Mouse (Mus musculus) CD4-positive, CD25-positive, alpha-beta regulatory T cell, adult 4 months (primary cell): ENCODE measurements around the gene Tspan10. TPM values are rescaled to one million over a fixed set of nuclear protein-coding genes. Genes with fewer than 3 reads are reported as not detected.
"Not testable (repeated sequence)": the region's sequence is repeated elsewhere in the genome, so short reads cannot be mapped to it uniquely, and the experiment has no call there.

Source experiments
- ATAC-seq: one replicate; pipeline ENCODE4 v1.8.0; 2017
- polyA plus RNA-seq, 2 experiments: library from polyadenylated mRNA; unstranded; fragments of 100-300 nt; shearing (Covaris generic); gene quantifications; one replicate each; pipeline ENCODE4 v1.2.1; 2017

Tspan10 gene
- not detected for polyA plus RNA-seq

DNA sequence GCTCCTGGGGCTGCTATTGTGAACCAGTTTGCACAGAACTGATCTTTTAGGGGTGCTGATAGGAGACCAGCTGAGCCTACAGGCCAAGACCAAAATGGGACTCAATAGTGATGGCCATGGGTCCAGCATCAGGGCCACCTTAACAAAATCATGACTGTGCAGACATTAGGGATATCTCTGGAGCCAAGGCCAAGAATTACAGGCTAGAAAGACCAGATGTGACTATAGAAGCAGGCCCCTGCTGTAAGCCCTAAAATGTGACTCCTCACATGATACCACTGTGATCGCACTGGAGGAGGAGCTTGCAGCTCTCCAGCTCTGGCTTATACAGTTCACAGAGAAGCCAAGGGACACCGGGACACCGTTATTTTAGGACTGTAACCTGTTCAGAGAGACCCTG is at the start of gene Tspan10:
Tspan10 (plus strand) TSS at position 301 of the 400 bp plus-strand sequence.
- no peak for ATAC-seq

DNA sequence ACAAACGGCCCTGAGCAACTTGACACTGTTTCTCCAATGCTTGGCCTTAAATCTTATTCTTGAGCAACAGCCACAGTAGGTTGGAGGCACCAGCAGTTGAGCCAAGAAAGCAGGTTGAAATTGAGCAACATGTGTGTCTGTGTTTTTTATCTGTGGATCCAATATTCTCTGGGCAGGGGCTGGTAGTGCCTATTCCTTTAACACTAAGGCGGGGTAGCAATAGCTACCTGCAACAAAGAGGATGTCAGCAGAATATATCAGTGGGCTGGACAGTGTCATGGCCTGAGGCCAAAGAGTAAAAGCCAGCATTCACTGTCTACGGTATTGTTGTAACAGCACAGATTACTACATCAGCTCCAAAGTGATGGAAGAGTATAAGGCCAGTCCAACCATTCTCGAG is 46.8 kb upstream of the Tspan10 start:
- no peak for ATAC-seq

DNA sequence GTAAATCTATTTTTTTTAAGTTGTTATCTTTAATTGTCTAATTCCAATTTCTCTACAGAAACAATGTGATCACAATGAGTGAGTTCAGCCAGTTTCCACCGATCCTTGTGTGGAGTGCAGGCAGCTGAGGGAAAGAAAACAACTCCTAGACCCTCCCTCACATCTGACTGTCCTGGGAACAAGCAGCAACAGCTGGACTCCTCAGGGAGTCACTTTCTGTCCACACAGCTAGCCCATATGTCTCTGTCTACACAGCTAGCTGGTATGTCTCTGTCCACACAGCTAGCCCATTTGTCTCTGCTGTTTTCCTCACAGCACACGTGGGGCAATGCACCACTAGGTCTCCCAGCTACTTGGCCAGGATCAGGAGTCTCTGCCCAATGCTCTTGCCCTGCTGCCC is 44.8 kb upstream of the Tspan10 start:
- no peak for ATAC-seq

DNA sequence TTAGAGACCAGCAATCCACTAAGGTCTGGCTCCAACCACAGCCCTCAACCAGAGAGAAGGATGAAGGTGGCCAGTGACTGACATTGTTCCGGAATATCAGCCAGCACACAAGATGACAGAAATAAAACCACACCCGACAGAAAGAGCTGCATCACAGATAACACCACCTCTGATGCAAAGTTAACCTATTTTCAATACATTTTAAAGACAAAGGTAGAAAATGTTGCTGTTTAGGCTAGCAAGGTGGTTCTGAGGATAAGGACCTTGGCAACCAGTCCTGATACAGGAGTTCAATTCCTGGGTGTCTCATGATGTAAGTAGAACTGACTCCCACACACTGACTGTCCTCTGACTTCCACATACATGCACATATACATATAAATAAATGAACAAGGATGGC is 43.1 kb upstream of the Tspan10 start:
- ATAC-seq, result no peak

DNA sequence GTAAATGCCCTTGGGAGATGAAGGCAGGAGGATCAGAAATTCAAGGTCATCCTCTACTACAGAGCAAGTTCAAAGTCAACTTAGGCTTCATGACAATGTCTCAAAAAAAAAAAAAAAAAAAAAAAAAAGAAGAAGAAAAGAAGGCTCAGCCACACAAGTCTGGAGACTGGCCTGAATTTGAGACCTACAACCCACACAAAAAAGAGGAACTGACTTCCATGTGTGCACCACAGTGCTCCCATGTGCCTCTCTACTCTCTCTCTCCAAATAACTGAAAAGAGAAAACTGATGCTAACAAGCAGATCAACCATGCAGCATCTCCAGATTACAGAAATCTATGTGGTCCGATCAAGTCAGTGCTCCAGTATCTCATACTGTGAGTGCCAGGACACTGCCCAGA is 37.6 kb upstream of the Tspan10 start:
- ATAC-seq, result no peak

DNA sequence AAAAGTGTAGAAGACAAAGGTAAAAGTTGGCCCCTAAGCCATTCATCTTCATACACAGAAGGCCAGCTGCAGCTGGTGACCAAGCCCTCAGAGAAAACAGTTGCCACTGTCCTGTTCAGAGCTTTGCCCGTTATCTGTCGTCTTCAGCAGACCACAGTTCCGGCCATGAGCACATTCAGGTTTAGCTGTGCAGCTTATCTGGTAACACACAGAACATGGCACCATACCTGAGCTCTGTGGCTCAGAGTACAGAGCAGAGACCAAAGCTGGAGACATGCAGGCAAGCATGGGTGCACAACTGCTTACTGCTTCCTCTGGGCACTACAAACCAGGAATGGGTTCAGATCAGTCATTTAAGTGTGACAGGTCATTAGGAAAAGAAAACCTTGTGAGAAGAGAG is 36.6 kb upstream of the Tspan10 start:
- ATAC-seq, result no peak

DNA sequence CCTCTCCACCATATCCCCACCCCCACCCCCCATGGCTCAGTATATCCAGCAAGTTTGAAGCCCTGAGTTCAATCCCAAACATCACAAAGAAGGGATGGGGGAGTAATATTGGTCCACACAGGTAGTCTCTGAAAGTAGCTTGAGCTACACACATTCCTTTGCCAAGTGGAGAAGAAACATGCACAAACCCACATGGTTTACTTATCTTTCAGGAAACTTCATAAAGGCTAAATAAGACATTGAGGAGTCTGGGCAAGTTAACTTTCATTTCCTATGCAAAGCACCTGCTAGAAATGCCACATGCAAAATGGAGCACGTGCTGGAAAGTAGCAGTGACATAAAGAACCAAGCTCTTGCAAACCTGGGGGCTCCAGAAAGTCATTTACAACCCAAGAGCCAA is 36.0 kb upstream of the Tspan10 start:
- no peak for ATAC-seq

DNA sequence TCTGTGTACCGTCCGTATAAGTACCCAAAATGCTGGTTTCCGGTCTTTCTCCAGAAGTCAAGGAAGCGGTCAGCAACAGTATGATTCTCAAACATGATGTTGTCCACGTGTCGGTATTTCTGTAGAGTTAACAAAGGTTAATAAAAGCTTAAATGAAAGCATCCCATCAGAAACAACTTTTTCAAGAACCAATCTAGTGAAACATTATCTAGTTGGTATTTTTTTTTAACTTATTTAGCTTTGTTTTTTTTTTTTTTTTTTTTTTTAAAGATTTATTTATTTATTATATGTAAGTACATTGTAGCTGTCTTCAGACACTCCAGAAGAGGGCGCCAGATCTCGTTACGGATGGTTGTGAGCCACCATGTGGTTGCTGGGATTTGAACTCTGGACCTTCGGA is 28.8 kb upstream of the Tspan10 start:
- not testable (repeated sequence) for ATAC-seq

DNA sequence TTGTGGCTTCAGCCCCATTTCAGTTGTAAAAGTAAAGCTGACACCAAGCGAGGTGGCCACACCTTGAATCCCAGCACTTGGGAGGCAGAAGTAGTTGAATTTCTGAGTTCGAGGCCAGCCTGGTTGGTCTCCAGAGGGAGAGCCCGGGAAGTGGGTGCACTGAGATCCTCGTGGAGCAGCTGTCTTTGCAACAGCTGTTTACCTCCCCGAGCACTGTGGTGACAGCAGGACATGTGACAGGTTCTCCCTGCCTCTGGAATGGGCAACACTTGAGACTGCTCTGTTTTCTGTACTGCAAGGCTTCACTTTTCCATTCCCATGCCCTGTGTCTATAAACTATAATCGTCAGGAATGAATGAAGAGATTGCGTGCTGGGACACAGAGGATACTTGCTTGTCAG is 24.6 kb upstream of the Tspan10 start:
- ATAC-seq, result no peak

DNA sequence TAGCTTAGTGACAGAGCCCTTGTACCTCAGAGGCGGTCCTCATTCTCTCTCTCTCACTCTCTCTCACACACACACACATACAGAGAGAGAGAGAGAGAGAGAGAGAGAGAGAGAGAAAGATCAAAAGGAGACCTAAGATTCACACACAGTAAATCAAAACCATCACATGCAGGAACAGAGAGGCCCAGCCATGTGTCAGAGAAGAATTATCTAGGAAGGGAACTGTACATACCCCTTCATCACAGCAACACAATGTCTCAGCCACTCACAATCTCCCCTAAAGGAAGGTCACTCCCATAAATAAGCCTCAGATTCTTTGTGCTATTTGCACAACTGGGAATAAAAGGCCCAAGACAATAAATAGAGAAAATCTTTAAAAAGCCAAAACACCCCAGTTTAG is 23.9 kb upstream of the Tspan10 start:
- ATAC-seq, result no peak

DNA sequence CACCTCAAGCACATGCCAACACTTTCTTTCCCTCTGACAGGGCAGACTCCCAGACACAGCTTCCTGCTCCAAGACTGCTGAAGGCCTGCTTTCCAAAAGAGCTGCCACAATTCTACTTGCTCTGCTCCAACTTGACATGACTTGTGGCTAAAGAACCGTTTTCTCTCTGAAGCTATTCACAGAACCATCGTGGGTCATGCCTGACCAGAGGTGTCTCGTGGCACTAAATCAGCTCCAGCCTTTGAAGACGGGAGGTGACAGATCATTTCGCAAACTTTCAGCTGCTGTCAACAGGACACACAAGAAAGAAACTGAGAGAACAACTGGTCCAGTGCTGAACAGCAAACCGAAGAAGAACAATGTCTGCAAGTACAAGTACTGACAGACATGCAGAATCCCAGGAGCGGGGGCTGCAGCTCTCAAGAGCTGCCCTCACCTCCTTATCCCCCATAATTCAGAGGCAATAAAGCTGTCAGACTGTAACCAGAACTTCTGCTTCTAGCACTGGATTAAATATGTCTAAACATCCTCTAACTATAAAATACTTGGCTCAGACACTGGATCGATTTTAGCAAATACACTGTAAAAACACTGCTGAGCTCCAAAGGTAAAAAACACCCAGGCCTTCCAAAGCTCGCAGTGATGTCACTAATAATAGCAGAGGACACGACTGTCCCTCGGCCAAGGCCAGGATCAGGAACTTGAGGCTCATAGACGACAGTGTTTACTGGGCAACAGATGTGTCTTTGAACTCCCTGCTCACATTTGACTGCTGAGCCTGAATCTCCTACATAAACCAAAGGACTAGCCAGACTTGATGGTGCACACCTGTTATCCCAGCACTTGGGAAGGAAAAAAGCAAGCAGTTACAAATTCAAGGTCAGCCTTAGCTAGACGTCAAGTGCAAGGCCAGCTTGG is 19.5 kb upstream of the Tspan10 start:
- ATAC-seq, result no peak

DNA sequence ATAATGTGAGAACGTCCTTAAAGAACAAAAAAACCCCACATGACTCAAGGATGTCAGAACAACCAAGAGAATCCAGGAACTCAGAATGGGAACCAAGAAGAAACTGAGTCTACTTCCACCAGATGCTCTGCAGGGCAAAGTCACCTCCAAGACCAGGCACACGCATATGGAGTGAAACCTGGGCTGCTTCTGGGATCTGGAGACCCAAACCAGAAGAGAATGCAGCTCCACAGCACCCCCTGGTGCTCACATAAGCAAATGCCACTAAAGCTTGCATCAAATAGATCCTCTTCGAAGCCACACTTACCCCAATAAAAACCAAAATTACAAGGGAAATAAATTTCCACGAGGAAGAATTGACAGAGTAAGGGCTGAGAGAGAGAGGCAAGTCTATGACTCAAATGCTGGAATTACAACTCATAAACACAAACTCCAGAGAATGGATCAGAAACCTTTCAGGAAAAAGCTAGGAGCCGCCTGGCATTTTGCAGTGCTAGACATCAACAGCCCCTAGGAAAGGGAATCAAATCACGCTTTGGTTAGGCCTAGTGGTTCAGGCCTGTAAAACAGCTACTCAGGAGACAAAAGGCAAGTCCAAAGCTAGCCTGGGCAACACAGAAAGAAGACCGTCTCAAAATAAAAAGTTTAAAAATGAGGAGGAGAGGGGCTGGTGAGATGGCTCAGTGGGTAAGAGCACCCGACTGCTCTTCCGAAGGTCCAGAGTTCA is 18.7 kb upstream of the Tspan10 start:
- ATAC-seq, result no peak

DNA sequence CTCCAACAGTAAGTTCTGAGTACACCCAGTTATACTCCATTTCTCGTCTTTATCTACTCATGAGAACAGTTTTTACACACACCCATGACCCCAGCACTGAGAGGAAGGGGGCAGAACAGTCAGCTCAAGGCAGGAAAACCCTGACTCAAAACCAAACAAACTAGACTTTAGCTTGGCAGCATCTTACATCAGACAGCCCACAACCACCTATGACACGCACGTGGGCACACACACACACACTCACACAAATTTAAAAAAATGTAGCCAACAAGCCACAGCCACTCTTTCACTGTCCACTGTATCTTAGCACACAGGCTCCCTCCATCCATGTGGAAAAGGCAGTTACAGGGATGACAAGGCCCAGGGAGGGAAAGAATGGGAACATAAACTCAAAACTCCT is 15.7 kb upstream of the Tspan10 start:
- no peak for ATAC-seq

DNA sequence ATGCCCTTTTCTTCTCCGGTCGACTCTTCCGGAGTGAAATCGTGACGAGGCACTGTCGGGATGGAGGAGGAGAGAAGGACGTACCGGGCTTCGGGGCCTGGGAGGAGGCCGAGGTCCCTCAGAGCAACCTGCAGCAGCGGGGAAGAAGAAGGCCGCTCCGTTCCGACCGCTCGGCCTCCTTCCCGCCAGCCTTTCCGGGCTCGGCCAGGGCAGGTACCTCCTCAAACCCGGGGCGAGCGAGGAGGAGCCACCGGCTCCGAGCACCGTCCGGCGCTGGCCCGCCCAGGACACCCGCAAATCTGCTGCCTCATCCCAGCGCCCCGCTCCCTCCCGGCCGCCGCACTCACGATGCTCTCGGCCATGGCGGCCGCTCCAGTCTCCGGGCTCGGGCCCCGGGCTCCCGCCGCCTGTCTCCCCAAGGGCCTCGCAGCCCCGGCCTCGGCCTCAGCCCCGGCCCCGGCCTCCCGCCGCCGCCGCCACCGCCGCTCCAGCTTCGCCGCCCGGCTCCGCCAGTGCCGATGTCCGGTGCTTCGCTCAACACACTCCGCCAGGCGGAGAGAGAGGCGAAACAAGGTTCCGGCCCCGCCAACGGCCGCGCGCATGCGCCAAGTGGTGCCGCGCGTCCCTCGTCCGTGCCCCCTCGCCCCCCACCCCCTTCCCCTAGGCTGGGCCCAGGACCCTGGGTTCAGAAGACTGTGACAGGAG is 5.1 kb upstream of the Tspan10 start, which contains the start of gene Nploc4:
Nploc4 (minus strand) TSS at position 557 of the 705 bp plus-strand sequence.
- peak; percentile 45 for ATAC-seq

DNA sequence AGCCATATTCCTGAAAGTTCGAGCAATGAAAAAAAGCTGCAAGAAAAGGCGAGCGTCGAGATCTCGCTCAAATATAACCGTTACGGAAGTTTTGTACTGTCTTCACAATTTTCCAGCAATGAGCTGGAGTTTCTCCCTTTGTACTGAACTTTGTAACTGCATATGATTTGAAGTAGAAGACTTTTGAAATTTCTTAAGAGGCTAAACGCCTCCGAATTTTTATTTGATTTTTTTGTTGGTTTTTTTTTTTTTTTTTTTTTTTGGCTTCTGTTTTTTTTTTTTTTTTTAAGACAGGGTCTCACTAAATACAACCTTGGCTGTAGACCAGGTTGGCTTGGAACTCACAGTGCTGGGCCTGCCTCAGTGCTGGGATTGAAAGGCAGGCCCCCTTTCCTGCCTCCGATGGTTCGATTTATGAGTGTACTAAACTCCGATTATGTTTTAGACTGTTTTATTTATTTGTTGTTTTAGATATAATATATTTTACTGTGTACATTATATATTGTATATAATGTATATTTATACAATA is 4.5 kb upstream of the Tspan10 start:
- no peak for ATAC-seq

DNA sequence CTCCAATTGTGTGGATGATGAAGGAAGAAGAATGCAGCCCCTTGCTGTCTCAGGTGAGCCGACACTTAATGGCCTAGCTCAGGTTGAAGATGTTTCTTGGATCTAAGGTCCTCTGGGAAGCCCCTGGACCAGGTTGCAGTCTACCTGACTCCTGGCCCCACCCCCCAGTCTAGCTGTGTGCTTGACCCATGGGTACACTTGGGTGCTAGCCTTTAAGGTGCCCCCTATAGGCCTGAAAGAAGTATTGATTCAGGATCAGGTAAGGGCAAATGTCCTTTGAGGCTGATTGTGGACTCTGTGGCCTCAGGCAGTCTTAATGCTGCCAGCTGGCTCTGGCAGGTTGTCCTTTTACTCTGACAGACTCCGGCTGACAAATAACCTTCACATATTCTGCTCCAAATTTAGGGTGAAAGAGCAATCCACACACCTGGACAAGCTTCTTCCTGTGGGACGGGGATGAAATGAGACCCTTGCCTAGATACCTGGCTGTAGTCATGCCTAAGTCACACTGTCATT is 379 bp downstream of the Tspan10 start:
- ATAC-seq, result no peak

DNA sequence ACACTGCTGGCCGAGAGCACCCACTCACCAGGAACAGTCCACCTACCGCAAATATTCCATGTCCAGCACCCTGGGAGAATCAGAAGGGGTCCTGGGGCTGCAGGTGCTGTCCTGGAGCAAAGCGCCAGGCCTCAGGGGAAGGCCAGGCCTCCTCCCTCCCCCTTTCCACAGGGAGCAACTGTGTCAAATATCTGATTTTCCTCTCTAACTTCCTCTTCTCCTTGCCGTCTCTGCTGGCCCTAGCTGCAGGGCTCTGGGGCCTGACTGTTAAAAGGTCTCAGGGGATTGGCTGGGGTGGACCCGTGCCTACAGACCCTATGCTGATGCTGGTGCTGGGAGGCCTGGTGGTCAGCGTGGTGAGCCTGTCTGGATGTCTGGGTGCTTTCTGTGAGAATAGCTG is 1.7 kb downstream of the Tspan10 start:
- no peak for ATAC-seq

DNA sequence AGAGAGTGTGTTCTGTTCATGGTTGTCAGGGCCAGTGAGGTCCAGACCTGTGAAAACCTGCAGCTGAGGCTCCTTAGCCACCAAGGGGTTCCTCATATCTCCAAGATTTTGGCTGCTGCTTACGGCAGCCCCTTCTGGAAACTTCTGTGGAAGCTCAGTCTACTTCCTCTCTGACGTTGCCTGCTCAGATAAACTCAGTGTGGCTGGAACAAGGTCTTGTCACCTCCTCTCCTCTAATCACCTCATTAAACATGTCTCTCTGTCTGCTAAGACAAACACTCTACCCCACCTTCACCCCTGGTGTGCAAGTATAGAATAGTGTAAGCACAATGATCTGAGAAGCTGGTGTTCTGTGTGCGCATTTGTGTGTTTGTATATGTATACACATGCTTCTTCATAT is 3.0 kb downstream of the Tspan10 start:
- no peak for ATAC-seq

DNA sequence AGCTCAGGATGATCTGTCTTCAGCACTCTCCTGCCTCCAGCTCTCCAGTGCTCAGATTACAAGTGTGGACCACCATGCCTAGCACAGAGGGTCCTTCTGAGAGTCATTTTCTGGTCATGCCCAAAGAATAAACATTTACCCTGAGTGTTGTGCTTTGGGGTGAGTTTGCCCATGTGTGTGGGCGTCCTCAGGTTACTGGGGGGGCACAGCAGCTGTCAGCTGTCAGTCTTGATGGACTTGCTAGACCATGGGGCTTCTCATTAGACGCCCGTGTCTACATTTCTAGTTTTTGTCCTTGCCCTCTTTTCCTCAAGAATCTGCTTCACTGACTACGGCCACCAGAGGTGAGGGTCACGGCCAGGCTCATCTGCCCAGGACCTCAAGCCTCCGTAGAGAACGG is 4.7 kb downstream of the Tspan10 start:
- ATAC-seq, result no peak

DNA sequence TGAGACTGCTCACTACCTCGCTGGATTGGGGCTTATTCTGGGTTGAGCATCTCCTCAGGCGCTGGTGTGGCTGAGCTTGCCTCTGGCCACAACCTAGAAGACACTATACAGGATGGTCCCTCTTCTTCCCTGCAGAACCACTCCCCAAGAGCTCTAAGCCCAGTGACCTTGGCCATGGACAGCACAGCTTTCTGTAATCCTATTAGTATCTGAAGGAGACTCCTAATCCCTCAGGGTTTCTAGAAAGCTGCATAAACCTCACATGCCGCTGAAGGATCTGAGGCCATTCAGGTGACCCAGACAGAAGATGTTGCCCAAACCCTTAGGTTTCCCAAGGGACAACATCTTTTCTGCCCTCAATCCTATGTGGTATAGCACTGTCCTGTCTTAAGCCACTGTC is 9.8 kb downstream of the Tspan10 start:
- ATAC-seq, result no peak

DNA sequence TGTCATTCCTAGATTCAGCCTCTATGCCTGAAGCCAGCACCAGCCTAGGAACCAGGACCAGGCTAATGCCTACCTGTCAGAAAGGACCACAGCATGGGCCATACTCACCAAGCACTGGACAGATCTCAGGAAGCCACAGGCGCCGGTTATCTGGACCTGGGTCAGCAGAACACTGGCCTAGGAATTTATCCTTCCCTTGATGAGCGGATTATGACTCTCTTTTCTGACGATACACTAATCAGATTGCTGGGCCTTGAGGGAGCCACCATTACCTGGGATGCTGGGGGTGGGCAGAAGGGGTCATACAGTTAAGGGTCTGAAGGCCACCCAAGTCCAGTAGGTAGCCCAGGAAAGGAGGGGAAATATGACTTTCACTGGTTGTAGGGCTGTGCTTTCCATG is 10.9 kb downstream of the Tspan10 start, which contains the start of gene Pde6g:
Pde6g (minus strand) TSS at position 195 of the 400 bp plus-strand sequence.
- ATAC-seq, result no peak

DNA sequence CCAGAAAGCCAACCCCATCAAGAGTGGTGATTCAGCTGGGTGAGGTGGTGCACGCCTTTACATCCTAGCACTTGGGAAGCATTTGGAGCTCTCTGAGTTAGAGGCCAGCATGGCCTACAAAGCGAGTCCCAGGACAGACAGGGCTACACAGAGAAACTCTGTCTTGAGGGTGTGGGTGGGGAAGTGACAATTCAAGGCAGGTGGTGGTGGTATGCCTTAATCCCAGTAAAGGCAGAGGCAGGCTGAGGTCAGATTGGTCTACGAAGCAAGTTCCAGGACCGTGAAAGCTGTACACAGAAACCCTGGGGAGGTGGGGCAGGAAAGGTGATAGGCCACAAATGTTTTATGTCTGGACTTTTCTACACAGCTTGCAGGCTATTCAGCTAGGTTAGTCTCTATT is 12.5 kb downstream of the Tspan10 start:
- ATAC-seq, result no peak

DNA sequence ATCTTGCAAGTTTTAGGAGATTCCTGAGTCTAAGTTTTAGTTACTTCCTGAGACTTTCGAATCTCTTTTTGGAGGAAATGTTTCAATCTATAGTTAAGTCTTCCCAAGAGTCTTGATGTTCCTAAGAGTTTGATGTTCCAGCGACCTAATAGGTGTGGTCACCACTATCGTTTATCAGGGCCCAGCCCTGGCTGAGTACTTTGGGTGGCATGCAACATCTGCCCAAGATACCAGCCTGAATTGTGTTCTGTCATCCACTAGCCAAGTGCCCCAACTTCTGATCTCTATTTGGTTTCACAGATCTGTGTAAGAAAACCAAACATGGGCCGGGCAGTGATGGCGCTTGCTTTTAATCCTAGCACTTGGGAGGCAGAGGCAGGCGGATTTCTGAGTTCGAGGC is 13.0 kb downstream of the Tspan10 start:
- no peak for ATAC-seq
